In genomic region chr9:65382751-65383097, GRCm38 (mm10) we compare ENCODE assay signal across 29 mouse cellular contexts. TPM values are rescaled to one million over a fixed set of nuclear protein-coding genes. Genes with fewer than 3 reads are reported as not detected.
A peak's percentile ranks its signal among the peaks of the same experiment; 100 is the strongest.
DNase-seq lines count a peak whose midpoint lies in the region; ATAC-seq and TF ChIP-seq lines count a peak whose summit lies in the region.
"Had no signal": no experiment of that assay in that cellular context is flagged by ENCODE, and none has a peak within 500 bp of the region (broad histone marks: within the 10 kb centered on the region; RNA-seq: fewer than 3 reads in every experiment).

No protein-coding gene starts in this region.

- no peak overlapping the region for H3K9ac ChIP-seq in heart, postnatal 0 days (replicated peaks; ENCODE audit: low read depth, low read length)
- peak overlapping the region; percentile 1; the same call in 1 of the 2 replicates for H3K9ac ChIP-seq in stomach, postnatal 0 days (ENCODE audit: low read length)
- H3K9ac ChIP-seq in liver, postnatal 0 days (replicated peaks), result no peak overlapping the region
- H3K9ac ChIP-seq: embryonic facial prominence, embryonic 12.5 days; forebrain, embryonic 15.5 days; hindbrain, embryonic 13.5 days; midbrain, embryonic 13.5 days; neural tube, embryonic 13.5 days had no signal

- H3K4me3 ChIP-seq in heart, postnatal 0 days (ENCODE audit: low read depth, low read length), result no peak overlapping the region
- no peak overlapping the region for H3K4me3 ChIP-seq in stomach, postnatal 0 days (ENCODE audit: low read depth, low read length)
- no peak overlapping the region for H3K4me3 ChIP-seq in liver, postnatal 0 days (ENCODE audit: low read depth, low read length)
- H3K4me3 ChIP-seq: embryonic facial prominence, embryonic 12.5 days; erythroblast, embryonic 14.5 days; forebrain, embryonic 15.5 days; hindbrain, embryonic 13.5 days; midbrain, embryonic 13.5 days; neural tube, embryonic 13.5 days had no signal

- 0 out of 2 replicates have a peak, but pooled peaks have one; percentile 14 for ATAC-seq in heart, postnatal 0 days (ENCODE audit: insufficient read depth, low read depth)
- ATAC-seq in stomach, postnatal 0 days (ENCODE audit: low FRiP score, low TSS enrichment), result peak; percentile 24; the same call in 1 of the 2 replicates
- no peak for ATAC-seq in liver, postnatal 0 days
- ATAC-seq: forebrain, embryonic 15.5 days; inflammation-experienced regulatory T-cells, adult 6 months; midbrain, embryonic 13.5 days had no signal

- no peaks in the 10 kb centered on the region for H3K27me3 ChIP-seq in heart, postnatal 0 days (ENCODE audit: control insufficient read depth, insufficient read depth, low read length)
- no peaks in the 10 kb centered on the region for H3K27me3 ChIP-seq in stomach, postnatal 0 days (ENCODE audit: control insufficient read depth, insufficient read depth, low read length)
- H3K27me3 ChIP-seq in liver, postnatal 0 days (ENCODE audit: insufficient read depth, low read length), result no peaks in the 10 kb centered on the region
- H3K27me3 ChIP-seq: CH12.LX; embryonic facial prominence, embryonic 12.5 days; forebrain, embryonic 15.5 days; hindbrain, embryonic 13.5 days; midbrain, embryonic 13.5 days; neural tube, embryonic 13.5 days had no signal

- no peaks in the 10 kb centered on the region for H3K9me3 ChIP-seq in heart, postnatal 0 days (replicated peaks; ENCODE audit: control insufficient read depth, low read length)
- H3K9me3 ChIP-seq in stomach, postnatal 0 days (ENCODE audit: control insufficient read depth, low read length), result no peaks in the 10 kb centered on the region
- no peaks in the 10 kb centered on the region for H3K9me3 ChIP-seq in liver, postnatal 0 days (ENCODE audit: low read length)
- H3K9me3 ChIP-seq: embryonic facial prominence, embryonic 12.5 days; forebrain, embryonic 15.5 days; hindbrain, embryonic 13.5 days; midbrain, embryonic 13.5 days; neural tube, embryonic 13.5 days had no signal

- no peaks in the 10 kb centered on the region for H3K36me3 ChIP-seq in heart, postnatal 0 days (replicated peaks; ENCODE audit: control insufficient read depth, insufficient read depth, low read length)
- no peaks in the 10 kb centered on the region for H3K36me3 ChIP-seq in stomach, postnatal 0 days (ENCODE audit: control insufficient read depth, insufficient read depth, low read length)
- H3K36me3 ChIP-seq in liver, postnatal 0 days (replicated peaks; ENCODE audit: insufficient read depth, low read length), result no peaks in the 10 kb centered on the region
- H3K36me3 ChIP-seq: embryonic facial prominence, embryonic 12.5 days; forebrain, embryonic 15.5 days had no signal

- no peak overlapping the region for H3K4me2 ChIP-seq in heart, postnatal 0 days (ENCODE audit: low read depth, low read length)
- no peak overlapping the region for H3K4me2 ChIP-seq in stomach, postnatal 0 days (replicated peaks; ENCODE audit: low read depth)
- no peak overlapping the region for H3K4me2 ChIP-seq in liver, postnatal 0 days (ENCODE audit: low read depth, low read length)
- H3K4me2 ChIP-seq: embryonic facial prominence, embryonic 12.5 days; forebrain, embryonic 15.5 days; hindbrain, embryonic 13.5 days; liver, embryonic 11.5 days; midbrain, embryonic 13.5 days; neural tube, embryonic 13.5 days had no signal

- peak overlapping the region; percentile 43; the same call in 1 of the 2 replicates for H3K27ac ChIP-seq in heart, postnatal 0 days (ENCODE audit: low read depth)
- peak overlapping the region; percentile 71 for H3K27ac ChIP-seq in stomach, postnatal 0 days (replicated peaks)
- H3K27ac ChIP-seq in liver, postnatal 0 days (ENCODE audit: low read depth), result no peak overlapping the region
- H3K27ac ChIP-seq: embryonic facial prominence, embryonic 12.5 days; forebrain, embryonic 15.5 days; hindbrain, embryonic 13.5 days; midbrain, embryonic 13.5 days; neural tube, embryonic 13.5 days had no signal

- 42% methylated on average over 3 of the region's 3 CpGs for WGBS in heart, postnatal 0 days
- 49% methylated on average over 3 of the region's 3 CpGs for WGBS in stomach, postnatal 0 days
- 56% methylated on average over 3 of the region's 3 CpGs for WGBS in liver, postnatal 0 days (ENCODE audit: insufficient replicate concordance)

- peak; percentile 51 to 54 for DNase-seq in cerebellum, postnatal 10 days
- DNase-seq in cerebellum, postnatal 36 days, result no peak
- no peak for DNase-seq in heart, postnatal 0 days (ENCODE audit: low spot score)
- DNase-seq in heart, adult 9 months (ENCODE audit: low spot score in 2 of 2), result no peak
- DNase-seq in lung, postnatal 14 days, result peak; percentile 26
- no peak for DNase-seq in lung, postnatal 25 days (ENCODE audit: low spot score)
- no peak for DNase-seq in stomach, postnatal 0 days (ENCODE audit: low spot score)
- DNase-seq in liver, postnatal 0 days, result no peak
- DNase-seq: cerebellum, adult 18-20 months; heart, adult 11 months; heart, postnatal 14 days; kidney, adult 9 months; kidney, postnatal 4 days; layer of hippocampus, adult 9-11 months; right cerebral cortex, adult 18-20 months; thymus, postnatal 36 days had no signal

- H3K4me1 ChIP-seq in heart, postnatal 0 days (ENCODE audit: control insufficient read depth, insufficient read depth), result peaks cover 15% of the 10 kb centered on the region
- H3K4me1 ChIP-seq in stomach, postnatal 0 days (replicated peaks; ENCODE audit: control insufficient read depth, insufficient read depth), result 0 out of 2 replicates have a peak, but pooled peaks cover 3% of the 10 kb centered on the region
- no peaks in the 10 kb centered on the region for H3K4me1 ChIP-seq in liver, postnatal 0 days (ENCODE audit: insufficient read depth)
- H3K4me1 ChIP-seq: embryonic facial prominence, embryonic 12.5 days; forebrain, embryonic 15.5 days; midbrain, embryonic 13.5 days had no signal

- no peak for TF ChIP-seq EP300 in heart, postnatal 0 days (IDR thresholded peaks at IDR 0.05; ENCODE audit: low read depth)
- TF ChIP-seq EP300 in stomach, postnatal 0 days (optimal IDR thresholded peaks at IDR 0.05), result no peak
- TF ChIP-seq EP300 in liver, postnatal 0 days (IDR thresholded peaks at IDR 0.05; ENCODE audit: low read depth), result no peak

- TF ChIP-seq CTCF in heart, postnatal 0 days (IDR thresholded peaks at IDR 0.05; ENCODE audit: low read depth), result no peak
- no peak for TF ChIP-seq CTCF in stomach, postnatal 0 days (IDR thresholded peaks at IDR 0.05; ENCODE audit: low read depth)
- no peak for TF ChIP-seq CTCF in liver, postnatal 0 days (IDR thresholded peaks at IDR 0.05; ENCODE audit: low read depth)

RNA-seq across cellular contexts. Expression of gene Kbtbd13, which starts 8.7 kb away (rescaled TPM):
- total RNA-seq in heart, postnatal 0 days (2014; rRNA removed; ENCODE audit: low replicate concordance), result 1.1 and 1.2 TPM in 2 replicates
- polyA plus RNA-seq in heart, postnatal 0 days (2015; fragmentation: Nextera tagmentation; extraction: Ambion mirVana), result 0.63 and 0.77 TPM in 2 replicates
- polyA plus RNA-seq in stomach, postnatal 0 days (2015; fragmentation: Nextera tagmentation; extraction: Ambion mirVana), result 0.38 and 0.49 TPM in 2 replicates
- polyA plus RNA-seq in liver, postnatal 0 days (2015; fragmentation: Nextera tagmentation; extraction: Ambion mirVana), result 0.09 and 0.11 TPM in 2 replicates
- total RNA-seq: CH12.LX, MEL had no signal
- polyA plus RNA-seq: erythroblast, embryonic 14.5 days; inflammation-experienced regulatory T-cells, adult 6 months had no signal

RNA-seq across cellular contexts. Expression of gene Rasl12, which starts 15.6 kb away (rescaled TPM):
- total RNA-seq in heart, postnatal 0 days (2014; rRNA removed; ENCODE audit: low replicate concordance), result 1.8 and 8.5 TPM in 2 replicates
- polyA plus RNA-seq in heart, postnatal 0 days (2015; fragmentation: Nextera tagmentation; extraction: Ambion mirVana), result 7.5 and 7.9 TPM in 2 replicates
- 3.7 and 3.9 TPM in 2 replicates for polyA plus RNA-seq in stomach, postnatal 0 days (2015; fragmentation: Nextera tagmentation; extraction: Ambion mirVana)
- polyA plus RNA-seq in liver, postnatal 0 days (2015; fragmentation: Nextera tagmentation; extraction: Ambion mirVana), result 0.08 and 0.17 TPM in 2 replicates

RNA-seq across cellular contexts. Expression of gene Ubap1l, which starts 21.9 kb away (rescaled TPM):
- not detected in 2 replicates for total RNA-seq in heart, postnatal 0 days (2014; rRNA removed; ENCODE audit: low replicate concordance)
- 0.11 and 0.21 TPM in 2 replicates for polyA plus RNA-seq in heart, postnatal 0 days (2015; fragmentation: Nextera tagmentation; extraction: Ambion mirVana)
- not detected in 2 replicates for polyA plus RNA-seq in stomach, postnatal 0 days (2015; fragmentation: Nextera tagmentation; extraction: Ambion mirVana)
- not detected in 2 replicates for polyA plus RNA-seq in liver, postnatal 0 days (2015; fragmentation: Nextera tagmentation; extraction: Ambion mirVana)
- total RNA-seq: MEL had no signal

RNA-seq across cellular contexts. Expression of gene Pdcd7, which starts 36.8 kb away (rescaled TPM):
- total RNA-seq in heart, postnatal 0 days (2014; rRNA removed; ENCODE audit: low replicate concordance), result 9.4 and 10.6 TPM in 2 replicates
- polyA plus RNA-seq in heart, postnatal 0 days (2015; fragmentation: Nextera tagmentation; extraction: Ambion mirVana), result 4.7 and 5.9 TPM in 2 replicates
- 5.4 and 5.8 TPM in 2 replicates for polyA plus RNA-seq in stomach, postnatal 0 days (2015; fragmentation: Nextera tagmentation; extraction: Ambion mirVana)
- 4.0 and 4.4 TPM in 2 replicates for polyA plus RNA-seq in liver, postnatal 0 days (2015; fragmentation: Nextera tagmentation; extraction: Ambion mirVana)

RNA-seq across cellular contexts. Expression of gene Slc51b, which starts 40.0 kb away (rescaled TPM):
- total RNA-seq in heart, postnatal 0 days (2014; rRNA removed; ENCODE audit: low replicate concordance), result not detected in 2 replicates
- not detected in 2 replicates for polyA plus RNA-seq in heart, postnatal 0 days (2015; fragmentation: Nextera tagmentation; extraction: Ambion mirVana)
- polyA plus RNA-seq in stomach, postnatal 0 days (2015; fragmentation: Nextera tagmentation; extraction: Ambion mirVana), result not detected in 2 replicates
- polyA plus RNA-seq in liver, postnatal 0 days (2015; fragmentation: Nextera tagmentation; extraction: Ambion mirVana), result 15.1 and 17.0 TPM in 2 replicates
- total RNA-seq: CH12.LX; heart, postnatal 14 days; MEL had no signal
- polyA plus RNA-seq: brain, embryonic 14.5 days; cortical plate, adult 2 months; embryonic facial prominence, embryonic 12.5 days; erythroblast, embryonic 14.5 days; forebrain, embryonic 15.5 days; hindbrain, embryonic 13.5 days; inflammation-experienced regulatory T-cells, adult 6 months; limb, embryonic 11.5 days; liver, embryonic 11.5 days; midbrain, embryonic 13.5 days; neural tube, embryonic 13.5 days had no signal

Comparison
In these comparisons a context has a peak if more than half of its experiments do, and no peak if none do; other contexts are left out.
1. DNase-seq: peak in cerebellum, postnatal 10 days (2 of 2) and lung, postnatal 14 days (single experiment); none in cerebellum, postnatal 36 days (0 of 2), heart, postnatal 0 days (single experiment), heart, adult 9 months (0 of 2), lung, postnatal 25 days (single experiment), stomach, postnatal 0 days (single experiment) and liver, postnatal 0 days (single experiment).